Mouse (Mus musculus) brain, adult 2 months (tissue): ENCODE results near the gene Map3k21.

Experiments
- DNase-seq: peaks from one replicate; pipeline ENCODE4 v3.0.0; 2011; ENCODE audit warnings: low read depth, low spot score

Map3k21 gene

GRCm38 (mm10) chr8:125971336-125971735 is 61.1 kb downstream of the Map3k21 start:
- peak; percentile 91 for DNase-seq

- no peak for DNase-seq
Observed at GRCm38 (mm10) chr8:125975981-125976380, 65.7 kb downstream of the Map3k21 start.

- DNase-seq = peak; percentile 59
Observed at GRCm38 (mm10) chr8:125980826-125981225, 70.6 kb downstream of the Map3k21 start.

GRCm38 (mm10) chr8:125983515-125983914 is 73.3 kb downstream of the Map3k21 start:
- DNase-seq = no peak

- no peak for DNase-seq
Observed at GRCm38 (mm10) chr8:125984140-125984539, 73.9 kb downstream of the Map3k21 start.

- no peak for DNase-seq
Observed at GRCm38 (mm10) chr8:125985364-125985763, 75.1 kb downstream of the Map3k21 start.

GRCm38 (mm10) chr8:125986999-125987589 is 76.8 kb downstream of the Map3k21 start:
- no peak for DNase-seq

GRCm38 (mm10) chr8:125987996-125988395 is 77.7 kb downstream of the Map3k21 start:
- DNase-seq = no peak

GRCm38 (mm10) chr8:125993636-125994035 is 83.4 kb downstream of the Map3k21 start:
- no peak for DNase-seq

GRCm38 (mm10) chr8:125995101-125995986 is 85.1 kb downstream of the Map3k21 start, which contains the start of gene Kcnk1:
TSS of gene Kcnk1 (plus strand) at chr8:125995170.
- peak; percentile 95 for DNase-seq

- DNase-seq = peak; percentile 75
Observed at GRCm38 (mm10) chr8:125996031-125996839, 86.0 kb downstream of the Map3k21 start.

GRCm38 (mm10) chr8:125996980-125997379 is 86.7 kb downstream of the Map3k21 start:
- peak; percentile 74 for DNase-seq
